Mouse (Mus musculus): ENCODE results near the gene Myo5a.

Gene Myo5a

GRCm38 (mm10) chr9:75070457-75071028 is at the start of gene Myo5a:
Gene Myo5a (plus strand): TSS chr9:75071015.
- no peak for DNase-seq (ENCODE audit: low read depth)

GRCm38 (mm10) chr9:75022546-75022945 is 48.3 kb upstream of the Myo5a start:
- DNase-seq (ENCODE audit: low read depth), result no peak

GRCm38 (mm10) chr9:75023150-75023894 is 47.5 kb upstream of the Myo5a start:
- no peak for DNase-seq (ENCODE audit: low read depth)

GRCm38 (mm10) chr9:75024089-75024488 is 46.7 kb upstream of the Myo5a start:
- no peak for DNase-seq (ENCODE audit: low read depth)

GRCm38 (mm10) chr9:75025689-75026088 is 45.1 kb upstream of the Myo5a start:
- DNase-seq (ENCODE audit: low read depth), result peak; percentile 54

- DNase-seq (ENCODE audit: low read depth), result no peak
These were observed 38.4 kb upstream of the Myo5a start for GRCm38 (mm10) chr9:75032408-75032807.

- DNase-seq (ENCODE audit: low read depth), result peak; percentile 59
These were observed 37.7 kb upstream of the Myo5a start for GRCm38 (mm10) chr9:75033141-75033540.

GRCm38 (mm10) chr9:75034691-75035090 is 36.1 kb upstream of the Myo5a start:
- DNase-seq (ENCODE audit: low read depth), result no peak

GRCm38 (mm10) chr9:75035944-75036343 is 34.9 kb upstream of the Myo5a start:
- no peak for DNase-seq (ENCODE audit: low read depth)

GRCm38 (mm10) chr9:75037451-75038356 is 33.1 kb upstream of the Myo5a start, which contains the start of gene Arpp19:
Gene Arpp19 (plus strand): TSS chr9:75037614.
- peak; percentile 89 for DNase-seq (ENCODE audit: low read depth)

- DNase-seq (ENCODE audit: low read depth), result no peak
These were observed 32.5 kb upstream of the Myo5a start for GRCm38 (mm10) chr9:75038357-75038688.

GRCm38 (mm10) chr9:75040566-75040965 is 30.2 kb upstream of the Myo5a start:
- no peak for DNase-seq (ENCODE audit: low read depth)

GRCm38 (mm10) chr9:75041840-75042525 is 28.8 kb upstream of the Myo5a start:
- DNase-seq (ENCODE audit: low read depth), result no peak

- DNase-seq (ENCODE audit: low read depth), result no peak
These were observed 27.6 kb upstream of the Myo5a start for GRCm38 (mm10) chr9:75043191-75043590.

GRCm38 (mm10) chr9:75047079-75047478 is 23.7 kb upstream of the Myo5a start:
- no peak for DNase-seq (ENCODE audit: low read depth)

GRCm38 (mm10) chr9:75049100-75049499 is 21.7 kb upstream of the Myo5a start:
- no peak for DNase-seq (ENCODE audit: low read depth)

- peak; percentile 84 for DNase-seq (ENCODE audit: low read depth)
These were observed 20.8 kb upstream of the Myo5a start for GRCm38 (mm10) chr9:75050003-75050402.

- DNase-seq (ENCODE audit: low read depth), result no peak
These were observed 19.0 kb upstream of the Myo5a start for GRCm38 (mm10) chr9:75051841-75052240.

GRCm38 (mm10) chr9:75055046-75055445 is 15.8 kb upstream of the Myo5a start:
- DNase-seq (ENCODE audit: low read depth), result no peak

GRCm38 (mm10) chr9:75064678-75065331 is 6.0 kb upstream of the Myo5a start:
- DNase-seq (ENCODE audit: low read depth), result no peak

GRCm38 (mm10) chr9:75071029-75071705 is 352 bp downstream of the Myo5a start:
- DNase-seq (ENCODE audit: low read depth), result peak; percentile 87
